25 mouse cellular contexts compared by ENCODE assay signal in genomic region chr5:20904647-20905046, GRCm38 (mm10). TPM values are rescaled to one million over a fixed set of nuclear protein-coding genes. Genes with fewer than 3 reads are reported as not detected.
DNase-seq lines count a peak whose midpoint lies in the region; ATAC-seq and TF ChIP-seq lines count a peak whose summit lies in the region.
"Had no signal": no experiment of that assay in that cellular context is flagged by ENCODE, and none has a peak within 500 bp of the region (broad histone marks: within the 10 kb centered on the region; RNA-seq: fewer than 3 reads in every experiment).

No protein-coding gene starts in this region.

- H3K36me3 ChIP-seq in liver, embryonic 11.5 days (ENCODE audit: control insufficient read depth, insufficient read depth, low read length) = peaks cover 15% of the 10 kb centered on the region
- H3K36me3 ChIP-seq in liver, postnatal 0 days (replicated peaks; ENCODE audit: insufficient read depth, low read length) = peaks cover 46% of the 10 kb centered on the region
- peaks cover 54% of the 10 kb centered on the region for H3K36me3 ChIP-seq in liver, embryonic 13.5 days
- H3K36me3 ChIP-seq in liver, embryonic 16.5 days (ENCODE audit: control insufficient read depth, insufficient read depth) = peaks cover 15% of the 10 kb centered on the region

- 52% methylated on average over 2 of the region's 2 CpGs for WGBS in liver, embryonic 11.5 days
- WGBS in liver, postnatal 0 days (ENCODE audit: insufficient replicate concordance) = 70% methylated on average over 2 of the region's 2 CpGs
- WGBS in liver, embryonic 13.5 days (ENCODE audit: insufficient replicate concordance) = 35% methylated on average over 2 of the region's 2 CpGs
- WGBS in liver, embryonic 16.5 days (ENCODE audit: insufficient replicate concordance) = 48% methylated on average over 2 of the region's 2 CpGs

- no peak overlapping the region for H3K4me3 ChIP-seq in liver, embryonic 11.5 days (ENCODE audit: low read depth, low read length)
- no peak overlapping the region for H3K4me3 ChIP-seq in liver, postnatal 0 days (ENCODE audit: low read depth, low read length)
- H3K4me3 ChIP-seq in liver, embryonic 13.5 days (replicated peaks) = no peak overlapping the region
- H3K4me3 ChIP-seq in liver, embryonic 16.5 days (ENCODE audit: low read depth, low read length) = no peak overlapping the region
- H3K4me3 ChIP-seq: embryonic facial prominence, embryonic 12.5 days; embryonic facial prominence, embryonic 15.5 days; heart, embryonic 12.5 days; heart, embryonic 15.5 days; hindbrain, embryonic 10.5 days had no signal

- no peak for DNase-seq in liver, embryonic 11.5 days (ENCODE audit: low spot score)
- DNase-seq in liver, postnatal 0 days = no peak
- no peak for DNase-seq in liver, embryonic 13.5 days
- no peak for DNase-seq in adrenal gland, postnatal 14 days
- no peak for DNase-seq in adipocyte (ENCODE audit: low spot score)
- DNase-seq: adrenal gland, adult 8-10 months; adrenal gland, postnatal 36 days; cerebellum, adult 18-20 months; cerebellum, adult 9-10 months; cerebellum, postnatal 14 days; forebrain, postnatal 0 days; gastrocnemius, postnatal 25 days; heart, adult 18-20 months; heart, postnatal 10 days; heart, postnatal 36 days had no signal

- no peak for TF ChIP-seq EP300 in liver, postnatal 0 days (IDR thresholded peaks at IDR 0.05; ENCODE audit: low read depth)

- peak; percentile 66 for ATAC-seq in liver, embryonic 11.5 days (replicated peaks; ENCODE audit: low FRiP score)
- ATAC-seq in liver, postnatal 0 days = no peak
- ATAC-seq in liver, embryonic 13.5 days (ENCODE audit: low read depth) = peak; percentile 52
- peak; percentile 23; the same call in 1 of the 2 replicates for ATAC-seq in liver, embryonic 16.5 days (ENCODE audit: low read depth)
- ATAC-seq: forebrain, embryonic 14.5 days; forebrain, postnatal 0 days; hindbrain, postnatal 0 days; inflammation-experienced regulatory T-cells, adult 6 months had no signal

- H3K27me3 ChIP-seq in liver, embryonic 11.5 days (replicated peaks; ENCODE audit: control insufficient read depth, insufficient read depth, low read length) = no peaks in the 10 kb centered on the region
- H3K27me3 ChIP-seq in liver, postnatal 0 days (ENCODE audit: insufficient read depth, low read length) = no peaks in the 10 kb centered on the region
- H3K27me3 ChIP-seq in liver, embryonic 13.5 days = no peaks in the 10 kb centered on the region
- H3K27me3 ChIP-seq in liver, embryonic 16.5 days (ENCODE audit: control insufficient read depth, insufficient read depth, low read depth, low read length) = no peaks in the 10 kb centered on the region
- H3K27me3 ChIP-seq: embryonic facial prominence, embryonic 12.5 days; embryonic facial prominence, embryonic 15.5 days; heart, embryonic 12.5 days; heart, embryonic 15.5 days had no signal

- no peak overlapping the region for H3K9ac ChIP-seq in liver, embryonic 11.5 days (ENCODE audit: low read depth, low read length)
- no peak overlapping the region for H3K9ac ChIP-seq in liver, postnatal 0 days (replicated peaks)
- no peak overlapping the region for H3K9ac ChIP-seq in liver, embryonic 13.5 days
- no peak overlapping the region for H3K9ac ChIP-seq in liver, embryonic 16.5 days (ENCODE audit: low read depth, low read length)
- H3K9ac ChIP-seq: embryonic facial prominence, embryonic 12.5 days; embryonic facial prominence, embryonic 15.5 days; forebrain, postnatal 0 days; heart, embryonic 12.5 days; heart, embryonic 15.5 days; hindbrain, embryonic 14.5 days had no signal

- H3K4me2 ChIP-seq in liver, embryonic 11.5 days = no peak overlapping the region
- no peak overlapping the region for H3K4me2 ChIP-seq in liver, postnatal 0 days (ENCODE audit: low read depth, low read length)
- no peak overlapping the region for H3K4me2 ChIP-seq in liver, embryonic 13.5 days
- no peak overlapping the region for H3K4me2 ChIP-seq in liver, embryonic 16.5 days (ENCODE audit: low read depth, low read length)
- H3K4me2 ChIP-seq: embryonic facial prominence, embryonic 12.5 days; embryonic facial prominence, embryonic 15.5 days; heart, embryonic 12.5 days; heart, embryonic 15.5 days; hindbrain, embryonic 14.5 days had no signal

- peaks cover 13% of the 10 kb centered on the region; the same call in 1 of the 2 replicates for H3K4me1 ChIP-seq in liver, embryonic 11.5 days (replicated peaks; ENCODE audit: control insufficient read depth, insufficient read depth, low read length)
- H3K4me1 ChIP-seq in liver, postnatal 0 days (ENCODE audit: insufficient read depth) = no peaks in the 10 kb centered on the region
- H3K4me1 ChIP-seq in liver, embryonic 13.5 days (replicated peaks) = peaks cover 33% of the 10 kb centered on the region
- peaks cover 13% of the 10 kb centered on the region for H3K4me1 ChIP-seq in liver, embryonic 16.5 days (ENCODE audit: control insufficient read depth, low read depth, low read length)
- H3K4me1 ChIP-seq: embryonic facial prominence, embryonic 12.5 days; embryonic facial prominence, embryonic 15.5 days; heart, embryonic 15.5 days; hindbrain, embryonic 10.5 days had no signal

- no peaks in the 10 kb centered on the region for H3K9me3 ChIP-seq in liver, embryonic 11.5 days (ENCODE audit: control insufficient read depth, low read length)
- H3K9me3 ChIP-seq in liver, postnatal 0 days (ENCODE audit: low read length) = no peaks in the 10 kb centered on the region
- H3K9me3 ChIP-seq in liver, embryonic 13.5 days (replicated peaks) = no peaks in the 10 kb centered on the region
- H3K9me3 ChIP-seq in liver, embryonic 16.5 days (replicated peaks; ENCODE audit: control insufficient read depth, low read length) = no peaks in the 10 kb centered on the region
- H3K9me3 ChIP-seq: embryonic facial prominence, embryonic 12.5 days; embryonic facial prominence, embryonic 15.5 days; heart, embryonic 12.5 days; heart, embryonic 15.5 days; hindbrain, embryonic 10.5 days had no signal

- peak overlapping the region; percentile 43; the same call in 1 of the 2 replicates for H3K27ac ChIP-seq in liver, embryonic 11.5 days (ENCODE audit: low read depth, low read length)
- no peak overlapping the region for H3K27ac ChIP-seq in liver, postnatal 0 days (ENCODE audit: low read depth)
- peak overlapping the region; percentile 35 for H3K27ac ChIP-seq in liver, embryonic 13.5 days
- H3K27ac ChIP-seq in liver, embryonic 16.5 days (ENCODE audit: low read length) = peak overlapping the region; percentile 31
- H3K27ac ChIP-seq: embryonic facial prominence, embryonic 12.5 days; embryonic facial prominence, embryonic 15.5 days; heart, embryonic 15.5 days; hindbrain, embryonic 10.5 days; hindbrain, embryonic 14.5 days; hindbrain, postnatal 0 days had no signal

- TF ChIP-seq CTCF in liver, postnatal 0 days (IDR thresholded peaks at IDR 0.05; ENCODE audit: low read depth) = no peak

RNA-seq across cellular contexts. Expression of gene Tmem60, which starts 22.7 kb away (rescaled TPM):
- 48.0 and 55.4 TPM in 2 replicates for polyA plus RNA-seq in liver, embryonic 11.5 days (2014; fragmentation: Nextera tagmentation; extraction: Ambion mirVana)
- 49.7 and 55.5 TPM in 2 replicates for polyA plus RNA-seq in liver, postnatal 0 days (2015; fragmentation: Nextera tagmentation; extraction: Ambion mirVana)
- polyA plus RNA-seq in liver, embryonic 13.5 days (2015; fragmentation: Nextera tagmentation; extraction: Ambion mirVana) = 39.5 and 40.6 TPM in 2 replicates
- polyA plus RNA-seq in liver, embryonic 16.5 days (2015; fragmentation: Nextera tagmentation; extraction: Ambion mirVana) = 32.4 and 34.5 TPM in 2 replicates
- 22.7 and 23.0 TPM in 2 replicates for total RNA-seq in adrenal gland, postnatal 14 days (2021)

RNA-seq across cellular contexts. Expression of gene Phtf2, which starts 22.7 kb away (rescaled TPM):
- polyA plus RNA-seq in liver, embryonic 11.5 days (2014; fragmentation: Nextera tagmentation; extraction: Ambion mirVana) = 17.0 and 18.2 TPM in 2 replicates
- 2.8 and 3.2 TPM in 2 replicates for polyA plus RNA-seq in liver, postnatal 0 days (2015; fragmentation: Nextera tagmentation; extraction: Ambion mirVana)
- polyA plus RNA-seq in liver, embryonic 13.5 days (2015; fragmentation: Nextera tagmentation; extraction: Ambion mirVana) = 6.2 and 8.7 TPM in 2 replicates
- 5.6 and 5.7 TPM in 2 replicates for polyA plus RNA-seq in liver, embryonic 16.5 days (2015; fragmentation: Nextera tagmentation; extraction: Ambion mirVana)
- total RNA-seq in adrenal gland, postnatal 14 days (2021) = 12.5 and 13.8 TPM in 2 replicates

RNA-seq across cellular contexts. Expression of gene Rsbn1l, which starts 51.6 kb away (rescaled TPM):
- 10.2 and 11.0 TPM in 2 replicates for polyA plus RNA-seq in liver, embryonic 11.5 days (2014; fragmentation: Nextera tagmentation; extraction: Ambion mirVana)
- polyA plus RNA-seq in liver, postnatal 0 days (2015; fragmentation: Nextera tagmentation; extraction: Ambion mirVana) = 3.7 and 5.5 TPM in 2 replicates
- 4.0 and 5.1 TPM in 2 replicates for polyA plus RNA-seq in liver, embryonic 13.5 days (2015; fragmentation: Nextera tagmentation; extraction: Ambion mirVana)
- 3.3 and 3.7 TPM in 2 replicates for polyA plus RNA-seq in liver, embryonic 16.5 days (2015; fragmentation: Nextera tagmentation; extraction: Ambion mirVana)
- 12.8 and 15.2 TPM in 2 replicates for total RNA-seq in adrenal gland, postnatal 14 days (2021)
